Mouse (Mus musculus) forebrain, embryonic 10.5 days (tissue): ENCODE measurements around the gene Tdrd3. TPM values are rescaled to one million over a fixed set of nuclear protein-coding genes. Genes with fewer than 3 reads are reported as not detected.
A peak's percentile ranks its signal among the peaks of the same experiment; 100 is the strongest.

Experiments
- DNase-seq: peaks from one replicate; pipeline ENCODE4 v3.0.0-alpha.2; 2017; ENCODE audit warnings: low spot score; ENCODE audit errors: extremely low spot score
- H3K27ac ChIP-seq: fragments of 300-500 bp; sonication (generic); 2 replicates; pipeline ENCODE4 v1.5.1; 2016; ENCODE audit warnings: mild to moderate bottlenecking
- H3K27me3 ChIP-seq: fragments of 300-500 bp; sonication (generic); 2 replicates; pipeline ENCODE4 v1.6.1; 2016; ENCODE audit warnings: mild to moderate bottlenecking; ENCODE audit not compliant: poor library complexity, severe bottlenecking
- H3K36me3 ChIP-seq: fragments of 300-500 bp; sonication (generic); replicated peaks from 2 replicates; pipeline ENCODE4 v1.6.1; 2016; ENCODE audit warnings: mild to moderate bottlenecking, moderate library complexity
- H3K4me1 ChIP-seq: fragments of 300-500 bp; sonication (generic); 2 replicates; pipeline ENCODE4 v1.6.1; 2016
- H3K4me3 ChIP-seq: fragments of 300-500 bp; sonication (generic); 2 replicates; pipeline ENCODE4 v1.5.1; 2016; ENCODE audit warnings: mild to moderate bottlenecking, moderate library complexity
- H3K9me3 ChIP-seq: fragments of 300-500 bp; sonication (generic); 2 replicates; pipeline ENCODE4 v1.6.1; 2016; ENCODE audit warnings: mild to moderate bottlenecking, moderate library complexity
- WGBS: fragments of 180-500 bp; shearing (Covaris S2); methylation state at CpG from one replicate; pipeline ENCODE4 v1.1.7; 2016; 5-methylcytosine and 5-hydroxymethylcytosine counted together
- polyA plus RNA-seq: library from polyadenylated mRNA; unstranded; fragments of >200 nt; fragmentation: Nextera tagmentation; extraction: Ambion mirVana; gene quantifications from 2 replicates; pipeline ENCODE4 v1.2.1, GENCODE M21; 2016

The Tdrd3 gene
- 31.2 and 31.6 TPM in 2 replicates for polyA plus RNA-seq

GRCm38 (mm10) chr14:87415808-87416721, at the start of gene Tdrd3:
Gene Tdrd3, plus strand, starts transcription at chr14:87416639.
- under 1% methylated on average over 85 of the region's 85 CpGs for WGBS
- Histone ChIP-seq H3K9me3 (no peaks in the 10 kb centered on the region), H3K27me3 (no peaks in the 10 kb centered on the region), H3K4me3 (peak within 1 kb of the TSS; percentile 82), H3K36me3 (no peaks in the 10 kb centered on the region), H3K27ac (peak within 1 kb of the TSS; percentile 98), H3K4me1 (peaks cover 33% of the 10 kb centered on the region)
- peak; percentile 89 for DNase-seq

DNA sequence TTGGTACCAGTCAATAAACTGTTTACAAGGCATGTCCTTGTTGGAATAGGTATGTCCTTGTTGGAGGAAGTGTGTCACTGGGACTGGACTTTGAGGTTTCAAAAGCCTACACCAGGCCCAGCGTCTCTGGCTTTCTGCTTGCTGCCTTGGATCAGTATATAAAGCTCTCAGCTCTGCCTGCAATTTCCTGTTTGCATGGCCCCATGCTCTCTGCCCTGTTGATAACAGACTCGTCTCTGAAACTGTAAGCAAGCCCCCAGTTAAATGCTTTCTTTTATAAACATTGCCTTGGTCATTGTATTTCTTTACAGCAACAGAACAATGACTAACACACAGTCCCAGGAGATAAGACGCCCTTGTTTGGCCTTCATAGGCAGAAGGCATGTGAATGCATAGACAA, 49.3 kb upstream of the Tdrd3 start:
- H3K4me1 ChIP-seq = no peaks in the 10 kb centered on the region
- no peaks in the 10 kb centered on the region for H3K9me3 ChIP-seq
- H3K36me3 ChIP-seq = no peaks in the 10 kb centered on the region
- no peak overlapping the region for H3K27ac ChIP-seq
- WGBS = 78% methylated on average over 3 of the region's 3 CpGs
- no peaks in the 10 kb centered on the region for H3K27me3 ChIP-seq
- H3K4me3 ChIP-seq = no peak overlapping the region
- no peak for DNase-seq

DNA sequence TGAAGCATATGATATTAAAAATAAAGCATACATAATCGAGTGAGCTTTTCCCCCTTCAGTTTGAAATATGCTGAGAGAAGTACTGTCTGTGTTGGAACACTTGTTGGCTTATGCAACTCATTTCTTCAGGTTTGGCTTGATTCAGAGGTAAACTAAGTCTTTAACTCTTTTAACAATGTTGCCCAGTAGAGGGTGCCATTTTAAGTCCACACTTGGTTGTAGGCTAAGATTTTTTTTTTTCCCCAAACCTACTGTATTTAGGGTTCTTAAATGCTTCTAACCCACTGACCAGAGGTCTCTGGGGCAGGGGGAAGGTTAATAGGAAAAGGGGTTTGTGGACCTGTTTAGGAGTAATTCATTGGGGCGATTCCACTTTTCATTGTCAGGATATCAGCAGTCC, 33.4 kb upstream of the Tdrd3 start:
- no peaks in the 10 kb centered on the region for H3K9me3 ChIP-seq
- DNase-seq = no peak
- no peaks in the 10 kb centered on the region for H3K36me3 ChIP-seq
- 76% methylated on average over 2 of the region's 2 CpGs for WGBS
- H3K27ac ChIP-seq = no peak overlapping the region
- no peaks in the 10 kb centered on the region for H3K27me3 ChIP-seq
- no peaks in the 10 kb centered on the region for H3K4me1 ChIP-seq
- H3K4me3 ChIP-seq = no peak overlapping the region

DNA sequence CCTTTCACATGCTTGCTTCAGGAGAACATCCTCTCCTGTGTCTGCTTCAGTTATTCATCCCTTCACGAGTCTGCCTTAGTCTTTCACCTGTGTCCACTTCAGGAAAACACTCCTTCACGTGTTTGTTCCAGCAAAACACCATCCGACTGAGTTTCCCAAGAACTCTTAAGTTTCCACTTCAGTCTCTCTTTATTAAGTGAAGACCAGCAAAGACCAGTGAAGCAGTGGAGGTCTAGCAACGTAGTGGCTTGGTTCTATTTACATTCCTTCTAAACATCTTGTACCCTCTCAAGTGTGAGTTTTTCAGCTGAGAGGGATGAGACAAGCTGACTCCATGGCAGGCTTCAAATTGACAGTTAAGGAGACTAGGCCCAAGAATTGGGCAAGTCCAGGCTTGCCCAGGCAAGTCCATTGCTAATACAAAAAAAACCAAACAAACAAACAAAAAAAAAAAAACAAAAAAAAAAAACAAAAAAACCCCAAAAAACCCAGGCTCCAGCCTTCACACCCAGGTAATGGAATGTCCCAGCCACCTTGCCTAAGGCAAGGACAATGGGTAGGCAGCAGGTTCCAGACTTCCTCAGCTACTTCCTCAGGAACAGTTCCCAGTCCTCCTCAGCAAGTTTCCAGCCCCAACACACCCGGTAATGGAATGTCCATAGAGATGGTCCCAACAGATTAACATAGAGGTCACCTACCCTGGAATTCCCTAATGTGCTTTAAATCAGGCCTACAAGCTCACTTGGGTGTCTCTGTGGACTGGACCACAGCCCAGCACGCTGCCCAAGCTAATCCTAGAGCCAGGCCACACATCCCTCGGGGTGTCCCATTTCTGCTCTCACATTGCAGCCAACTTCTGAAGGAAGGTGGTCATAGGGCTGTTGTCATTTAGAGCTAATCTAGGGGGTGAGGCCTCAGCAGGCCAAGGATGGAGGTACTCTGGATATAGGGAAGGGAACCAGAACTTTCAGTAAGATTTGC, 31.9 kb upstream of the Tdrd3 start:
- Histone ChIP-seq H3K27ac (no peak overlapping the region), H3K9me3 (no peaks in the 10 kb centered on the region), H3K4me1 (no peaks in the 10 kb centered on the region), H3K27me3 (no peaks in the 10 kb centered on the region), H3K4me3 (no peak overlapping the region), H3K36me3 (no peaks in the 10 kb centered on the region)
- DNase-seq = no peak
- whole genome bisulfite sequencing = 90% methylated on average over 7 of the region's 7 CpGs

GRCm38 (mm10) chr14:87393096-87393495, 23.3 kb upstream of the Tdrd3 start:
- Histone ChIP-seq H3K4me3 (no peak overlapping the region), H3K27me3 (no peaks in the 10 kb centered on the region), H3K36me3 (no peaks in the 10 kb centered on the region), H3K9me3 (no peaks in the 10 kb centered on the region), H3K27ac (no peak overlapping the region), H3K4me1 (no peaks in the 10 kb centered on the region)
- DNase-seq = no peak
- WGBS = 74% methylated on average over 3 of the region's 3 CpGs

DNA sequence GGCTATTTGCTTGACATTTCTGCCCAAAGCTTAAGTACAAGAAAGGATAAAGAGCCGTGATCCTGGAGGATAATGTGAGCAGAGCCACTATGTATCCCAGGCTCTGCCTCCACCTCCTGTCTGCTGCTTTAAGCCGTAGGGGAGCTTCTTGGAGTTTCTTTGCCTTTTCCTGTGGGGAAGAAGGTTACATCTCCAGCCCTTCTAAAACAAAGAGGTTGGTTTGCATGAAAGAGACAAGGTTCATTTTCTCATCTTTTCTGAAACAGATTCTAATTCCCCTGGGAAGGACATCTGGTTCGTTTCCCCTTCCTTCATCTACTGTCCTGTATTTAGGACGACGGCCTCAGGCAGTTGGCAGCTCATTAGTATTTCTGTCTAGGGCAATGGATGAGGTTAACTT, 19.8 kb upstream of the Tdrd3 start:
- Histone ChIP-seq H3K36me3 (no peaks in the 10 kb centered on the region), H3K4me3 (no peak overlapping the region), H3K9me3 (no peaks in the 10 kb centered on the region), H3K27me3 (no peaks in the 10 kb centered on the region), H3K27ac (no peak overlapping the region), H3K4me1 (no peaks in the 10 kb centered on the region)
- 50% methylated on average over 5 of the region's 5 CpGs for WGBS
- no peak for DNase-seq

DNA sequence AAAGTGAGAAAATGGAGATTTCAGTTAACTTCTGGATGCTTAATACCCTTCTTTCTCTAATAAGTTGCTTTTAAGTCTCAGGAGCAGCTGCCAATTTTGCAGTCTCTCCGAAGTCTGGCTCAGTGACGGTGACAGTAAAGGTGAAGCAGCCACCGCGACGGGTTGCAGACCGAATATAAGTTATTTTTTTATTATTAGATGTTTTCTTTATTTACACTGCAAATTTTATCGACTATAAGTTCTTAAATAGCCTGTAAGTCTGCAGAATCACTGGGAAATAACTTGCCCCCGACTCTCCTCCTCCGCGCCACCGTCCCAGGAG, 992 bp upstream of the Tdrd3 start:
- no peaks in the 10 kb centered on the region for H3K36me3 ChIP-seq
- DNase-seq = no peak
- no peaks in the 10 kb centered on the region for H3K9me3 ChIP-seq
- peak overlapping the region; percentile 98 for H3K27ac ChIP-seq
- peaks cover 30% of the 10 kb centered on the region for H3K4me1 ChIP-seq
- no peaks in the 10 kb centered on the region for H3K27me3 ChIP-seq
- peak overlapping the region; percentile 82 for H3K4me3 ChIP-seq
- WGBS = 3% methylated on average over 11 of the region's 11 CpGs

- H3K27me3 ChIP-seq = no peaks in the 10 kb centered on the region
- H3K4me1 ChIP-seq = peaks cover 35% of the 10 kb centered on the region
- H3K36me3 ChIP-seq = no peaks in the 10 kb centered on the region
- peak overlapping the region; percentile 98 for H3K27ac ChIP-seq
- WGBS = under 1% methylated on average over 98 of the region's 109 CpGs
- peak overlapping the region; percentile 82 for H3K4me3 ChIP-seq
- H3K9me3 ChIP-seq = no peaks in the 10 kb centered on the region
- DNase-seq = peak; percentile 58
These were observed 584 bp downstream of the Tdrd3 start for GRCm38 (mm10) chr14:87416755-87417690.

- Histone ChIP-seq H3K27me3 (no peaks in the 10 kb centered on the region), H3K4me1 (peaks cover 35% of the 10 kb centered on the region), H3K9me3 (no peaks in the 10 kb centered on the region), H3K27ac (peak overlapping the region; percentile 98), H3K36me3 (no peaks in the 10 kb centered on the region), H3K4me3 (peak overlapping the region; percentile 82)
- DNase-seq = no peak
- 0% methylated on average over 3 of the region's 3 CpGs for WGBS
These were observed 1.2 kb downstream of the Tdrd3 start for GRCm38 (mm10) chr14:87417691-87418070.

GRCm38 (mm10) chr14:87419740-87420139, 3.3 kb downstream of the Tdrd3 start:
- Histone ChIP-seq H3K4me1 (peaks cover 35% of the 10 kb centered on the region), H3K36me3 (no peaks in the 10 kb centered on the region), H3K9me3 (no peaks in the 10 kb centered on the region), H3K27me3 (no peaks in the 10 kb centered on the region), H3K4me3 (no peak overlapping the region), H3K27ac (no peak overlapping the region)
- WGBS = 86% methylated on average over 2 of the region's 2 CpGs
- DNase-seq = no peak

DNA sequence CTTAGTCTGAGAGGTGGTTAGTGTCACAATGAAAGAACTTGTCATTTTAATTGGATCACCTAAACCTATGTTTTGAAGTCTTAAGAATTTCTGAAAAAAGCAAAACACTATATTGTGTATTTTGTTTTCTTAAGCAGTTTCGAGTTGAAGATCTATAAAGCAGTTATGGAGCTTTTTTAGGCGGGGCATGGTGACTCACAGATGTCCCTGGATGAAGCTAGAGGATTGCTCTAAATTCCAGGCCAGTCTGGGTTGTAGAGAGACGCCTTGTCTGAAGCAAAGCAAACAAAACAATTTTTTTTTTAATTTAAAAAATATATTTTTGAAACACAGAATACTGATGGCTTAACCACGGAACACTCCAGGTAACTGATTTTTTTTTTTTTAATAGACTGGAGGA, 4.1 kb downstream of the Tdrd3 start:
- DNase-seq = no peak
- Histone ChIP-seq H3K9me3 (no peaks in the 10 kb centered on the region), H3K27ac (no peak overlapping the region), H3K27me3 (no peaks in the 10 kb centered on the region), H3K4me1 (peaks cover 31% of the 10 kb centered on the region), H3K4me3 (no peak overlapping the region), H3K36me3 (no peaks in the 10 kb centered on the region)
- 79% methylated on average over 4 of the region's 4 CpGs for WGBS

DNA sequence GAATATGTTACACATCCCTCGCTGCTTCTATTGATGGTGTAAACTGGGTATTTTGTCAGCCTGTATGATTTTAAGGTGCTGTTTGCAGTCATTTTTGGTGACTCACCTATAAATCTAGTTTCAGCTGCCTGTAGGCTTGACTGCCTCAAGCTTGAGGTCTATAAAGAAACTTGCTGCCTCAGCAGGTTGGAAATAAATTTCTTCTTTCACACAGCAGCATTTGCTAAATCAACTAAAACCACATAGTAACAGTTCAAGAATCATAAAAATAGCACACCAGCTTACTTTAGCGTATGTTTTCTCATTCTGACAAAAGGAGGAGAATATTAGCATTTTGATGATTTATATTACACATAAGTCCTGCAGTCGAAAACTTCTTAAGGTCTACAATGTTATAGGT, 6.0 kb downstream of the Tdrd3 start:
- no peaks in the 10 kb centered on the region for H3K27me3 ChIP-seq
- H3K4me3 ChIP-seq = no peak overlapping the region
- H3K9me3 ChIP-seq = no peaks in the 10 kb centered on the region
- WGBS = 95% methylated on average over 3 of the region's 3 CpGs
- H3K4me1 ChIP-seq = peaks cover 31% of the 10 kb centered on the region
- no peak overlapping the region for H3K27ac ChIP-seq
- H3K36me3 ChIP-seq = no peaks in the 10 kb centered on the region
- no peak for DNase-seq
